ENCODE assay signal across 8 mouse cellular contexts in genomic region chr1:54924309-54924685, GRCm38 (mm10). TPM values are rescaled to one million over a fixed set of nuclear protein-coding genes. Genes with fewer than 3 reads are reported as not detected.
DNase-seq lines count a peak whose midpoint lies in the region; ATAC-seq lines count a peak whose summit lies in the region.

No protein-coding gene starts in this region.

- no peaks in the 10 kb centered on the region for H3K27me3 ChIP-seq in heart, embryonic 12.5 days (replicated peaks)
- no peaks in the 10 kb centered on the region for H3K27me3 ChIP-seq in forebrain, embryonic 15.5 days

- no peak overlapping the region for H3K27ac ChIP-seq in heart, embryonic 12.5 days (ENCODE audit: poor library complexity, severe bottlenecking)
- H3K27ac ChIP-seq in forebrain, embryonic 15.5 days (replicated peaks), result no peak overlapping the region
- peak overlapping the region; percentile 55 for H3K27ac ChIP-seq in macrophage

- WGBS in heart, embryonic 12.5 days, result 57% methylated on average over 4 of the region's 4 CpGs
- WGBS in forebrain, embryonic 15.5 days, result 90% methylated on average over 4 of the region's 4 CpGs
- 59% methylated on average over 4 of the region's 4 CpGs for WGBS in macrophage (ENCODE audit: missing documents)

- H3K4me3 ChIP-seq in heart, embryonic 12.5 days, result peak overlapping the region; percentile 96; the same call in 1 of the 2 replicates
- H3K4me3 ChIP-seq in forebrain, embryonic 15.5 days, result peak overlapping the region; percentile 71; the same call in 1 of the 2 replicates
- H3K4me3 ChIP-seq in macrophage (ENCODE audit: inconsistent target), result no peak overlapping the region

- peak overlapping the region; percentile 72 for H3K4me2 ChIP-seq in heart, embryonic 12.5 days
- peak overlapping the region; percentile 67 for H3K4me2 ChIP-seq in forebrain, embryonic 15.5 days (replicated peaks)

- intact Hi-C loops in heart, postnatal 36 days (cut with DNase I), result loop anchor here (5.0 kb wide), 1 partner anchor 37 kb away; no protein-coding TSS in a partner anchor
- intact Hi-C loops in left cerebral cortex, postnatal 14 days (cut with DNase I), result no loop called here

- no peak overlapping the region for H3K9ac ChIP-seq in heart, embryonic 12.5 days
- no peak overlapping the region for H3K9ac ChIP-seq in forebrain, embryonic 15.5 days (replicated peaks)

- ATAC-seq in heart, embryonic 12.5 days (ENCODE audit: insufficient number of reproducible peaks, low FRiP score), result no peak
- no peak for ATAC-seq in forebrain, embryonic 15.5 days (replicated peaks)
- ATAC-seq in monocyte, adult 5-6 weeks (replicated peaks; ENCODE audit: insufficient number of reproducible peaks, low FRiP score, low TSS enrichment, poor library complexity, severe bottlenecking), result no peak

- DNase-seq in heart, postnatal 36 days, result no peak
- DNase-seq in CD4-positive helper T cell, adult 2 months (ENCODE audit: low read depth, low spot score), result peak; percentile 47
- DNase-seq in ovary, postnatal 14 days (ENCODE audit: low spot score), result no peak
- no peak for DNase-seq in left cerebral cortex, postnatal 14 days (ENCODE audit: low spot score in 2 of 2)

- H3K36me3 ChIP-seq in heart, embryonic 12.5 days, result no peaks in the 10 kb centered on the region
- no peaks in the 10 kb centered on the region for H3K36me3 ChIP-seq in forebrain, embryonic 15.5 days
- H3K36me3 ChIP-seq in macrophage (ENCODE audit: inconsistent target), result no peaks in the 10 kb centered on the region

- no peaks in the 10 kb centered on the region for H3K9me3 ChIP-seq in heart, embryonic 12.5 days (replicated peaks)
- no peaks in the 10 kb centered on the region for H3K9me3 ChIP-seq in forebrain, embryonic 15.5 days

- H3K4me1 ChIP-seq in heart, embryonic 12.5 days (replicated peaks), result peaks cover 33% of the 10 kb centered on the region
- peaks cover 14% of the 10 kb centered on the region for H3K4me1 ChIP-seq in forebrain, embryonic 15.5 days

- H3K79me2 ChIP-seq in macrophage (ENCODE audit: inconsistent target), result peaks cover 54% of the 10 kb centered on the region

RNA-seq across cellular contexts. Expression of gene Ankrd44, which starts 1.9 kb away (rescaled TPM):
- polyA plus RNA-seq in heart, embryonic 12.5 days (2016; fragmentation: Nextera tagmentation; extraction: Ambion mirVana), result 11.0 and 11.7 TPM in 2 replicates
- total RNA-seq in heart, postnatal 36 days (2021), result 10 to 100 TPM; 13.2 to 15.7 TPM
- polyA plus RNA-seq in forebrain, embryonic 15.5 days (2015; fragmentation: Nextera tagmentation; extraction: Ambion mirVana), result 21.5 and 24.1 TPM in 2 replicates
- total RNA-seq in macrophage (2018; cell fraction: chromatin; rRNA removed), result 100 to 1,000 TPM; 135 to 677 (median 233) TPM
- 10 to 100 TPM; 26.4 to 73.8 (median 36.9) TPM for total RNA-seq in macrophage (2018; cell fraction: cytosol; rRNA removed)
- total RNA-seq in macrophage (2018; cell fraction: nucleus; rRNA removed), result 100 to 1,000 TPM in 16 of 26 experiments, 10 to 100 TPM in 10; 75.7 to 477 (median 132) TPM
- polyA plus RNA-seq in macrophage (2018), result 20.2 to 33.0 TPM (median 32.0 TPM) in 3 replicates
- 10 to 100 TPM; 20.6 to 22.8 TPM for total RNA-seq in left cerebral cortex, postnatal 14 days (2021)
- total RNA-seq in monocyte, adult 5-6 weeks (2017), result 321 to 541 TPM (median 341 TPM) in 3 replicates

Comparison
In these comparisons a context has a peak if more than half of its experiments do, and no peak if none do; other contexts are left out.
1. RNA of gene Ankrd44, which starts 1.9 kb away (total RNA-seq): 321 to 541 TPM in monocyte, adult 5-6 weeks; 20.6 to 22.8 TPM in left cerebral cortex, postnatal 14 days and 13.2 to 15.7 TPM in heart, postnatal 36 days; every median in the first group is over 10 times any median in the second.